Mouse (Mus musculus): Measurements from ENCODE around the gene Tedc1. TPM values are rescaled to one million over a fixed set of nuclear protein-coding genes. Genes with fewer than 3 reads are reported as not detected.

The Tedc1 gene
- 0.34 TPM for polyA plus RNA-seq (2014; fragmentation: Illumina TruSeq; extraction: RNeasy Lipid Tissue Mini Kit (QIAGEN cat#74804))

DNA sequence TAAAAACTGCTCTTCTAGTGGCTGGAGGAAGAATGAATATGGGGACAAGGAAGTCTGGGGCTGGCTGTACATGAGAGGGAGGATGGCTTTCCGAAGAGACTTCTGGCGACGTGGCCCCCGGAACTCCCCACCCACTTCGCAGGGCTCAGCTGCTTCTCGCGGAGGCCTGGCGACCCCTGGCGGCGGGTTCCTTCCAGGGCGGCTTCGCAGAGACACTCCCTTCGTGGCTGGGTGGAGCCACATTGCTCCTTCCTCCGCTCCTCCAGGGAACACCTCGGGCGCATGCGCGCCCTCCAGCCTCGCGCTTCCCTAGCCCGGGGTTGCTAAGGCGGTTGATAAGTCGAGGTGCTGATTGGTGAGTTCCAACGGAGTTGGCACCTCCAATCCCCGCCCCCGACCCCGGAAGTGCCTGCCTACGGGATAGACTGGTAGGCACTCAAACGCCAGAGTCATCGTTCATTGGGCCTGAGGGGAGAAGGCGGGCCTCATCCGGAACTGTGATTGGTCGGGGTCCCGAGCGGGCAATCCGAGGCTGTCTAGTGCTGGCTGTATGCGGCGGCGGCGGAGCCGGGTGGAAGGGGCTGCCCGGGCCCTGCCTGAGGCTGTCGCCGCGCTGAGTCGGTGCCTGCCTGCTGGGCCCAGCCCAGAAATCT lies at the start of gene Tedc1:
TSS of gene Tedc1 (plus strand) at position 535 of the 653 bp plus-strand sequence.

DNA sequence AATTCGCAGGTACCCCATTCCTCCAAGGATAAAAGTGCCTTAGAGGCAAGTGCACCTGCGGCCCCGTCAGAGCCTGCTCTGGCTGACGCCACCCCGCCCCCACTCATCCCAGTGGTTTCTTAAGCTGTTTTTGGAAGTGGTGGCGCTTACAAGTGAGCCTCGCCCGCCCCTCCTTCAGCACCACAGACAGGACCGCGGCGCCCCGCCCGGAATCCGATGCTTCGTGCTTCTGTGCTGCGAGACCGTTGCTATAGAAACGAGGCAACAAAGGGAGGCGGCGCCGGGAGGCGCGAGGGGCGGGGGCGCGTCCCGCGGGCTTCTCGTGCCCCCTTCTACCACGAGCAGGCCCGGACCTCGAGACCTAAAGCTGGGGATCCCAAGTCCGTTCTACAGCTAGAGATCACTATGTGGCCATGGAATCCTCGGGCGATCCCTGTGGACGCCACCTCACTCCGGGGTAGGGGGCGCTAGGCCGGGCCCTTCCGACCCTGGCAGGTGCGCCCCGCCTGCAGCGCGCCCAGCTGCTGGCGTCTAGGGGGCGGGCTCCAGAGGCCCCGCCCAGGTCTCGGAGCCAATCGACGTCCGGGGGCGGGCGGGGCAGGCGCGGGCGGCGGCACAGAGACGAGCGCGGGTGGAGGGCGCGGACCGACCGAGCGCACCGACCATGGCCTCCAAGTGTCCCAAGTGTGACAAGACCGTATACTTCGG lies 16.2 kb upstream of the Tedc1 start, which contains the start of gene Crip2:
TSS of gene Crip2 (plus strand) at position 329 of the 708 bp plus-strand sequence.

DNA sequence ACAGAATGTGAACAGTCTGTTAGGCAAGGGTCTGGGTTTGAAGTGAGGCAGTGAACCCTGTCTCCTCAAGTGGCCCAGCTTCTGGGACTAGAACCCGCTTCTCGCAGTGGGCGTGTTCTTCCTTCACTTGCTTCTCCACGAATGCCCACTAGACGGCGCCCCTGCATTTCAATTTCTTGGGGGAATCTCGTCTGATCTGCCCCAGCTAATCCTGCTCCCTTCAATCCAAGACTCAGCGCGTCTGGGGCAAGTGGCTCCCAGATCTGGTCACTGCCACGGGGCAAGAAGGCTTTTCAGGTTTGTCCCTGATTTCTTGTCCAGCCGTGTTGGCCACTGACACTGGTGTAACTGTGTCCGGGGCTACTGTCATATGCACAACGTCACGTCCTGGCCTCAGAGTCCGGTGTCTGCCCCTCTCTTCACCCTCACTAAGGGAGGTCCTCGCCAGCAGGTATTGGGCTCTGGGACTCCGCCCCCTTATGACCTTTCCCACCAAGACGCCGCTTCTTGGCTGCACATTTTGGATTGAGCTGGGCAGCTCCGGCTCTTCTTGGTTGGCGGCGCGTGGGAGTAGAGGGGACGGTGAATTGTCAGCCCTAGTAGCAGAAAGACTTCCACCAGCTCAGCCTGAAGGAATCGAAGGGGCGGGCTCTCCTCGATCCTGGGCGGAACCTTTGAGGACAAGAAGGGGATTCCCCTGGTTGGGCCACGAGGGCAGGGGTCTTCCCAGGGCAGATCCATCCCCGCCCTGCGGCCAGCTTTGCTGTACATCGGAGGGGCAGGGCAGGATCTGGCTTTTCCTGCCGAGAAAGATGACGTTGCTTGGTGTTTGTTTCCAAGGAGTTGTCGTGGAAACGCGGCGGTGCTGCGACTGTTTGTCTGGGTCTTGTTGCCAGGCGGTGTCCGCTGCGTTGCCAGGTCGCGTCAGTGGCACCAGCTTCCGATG lies 9.8 kb upstream of the Tedc1 start, which contains the start of gene Crip1:
TSS of gene Crip1 (plus strand) at position 205 of the 946 bp plus-strand sequence.

DNA sequence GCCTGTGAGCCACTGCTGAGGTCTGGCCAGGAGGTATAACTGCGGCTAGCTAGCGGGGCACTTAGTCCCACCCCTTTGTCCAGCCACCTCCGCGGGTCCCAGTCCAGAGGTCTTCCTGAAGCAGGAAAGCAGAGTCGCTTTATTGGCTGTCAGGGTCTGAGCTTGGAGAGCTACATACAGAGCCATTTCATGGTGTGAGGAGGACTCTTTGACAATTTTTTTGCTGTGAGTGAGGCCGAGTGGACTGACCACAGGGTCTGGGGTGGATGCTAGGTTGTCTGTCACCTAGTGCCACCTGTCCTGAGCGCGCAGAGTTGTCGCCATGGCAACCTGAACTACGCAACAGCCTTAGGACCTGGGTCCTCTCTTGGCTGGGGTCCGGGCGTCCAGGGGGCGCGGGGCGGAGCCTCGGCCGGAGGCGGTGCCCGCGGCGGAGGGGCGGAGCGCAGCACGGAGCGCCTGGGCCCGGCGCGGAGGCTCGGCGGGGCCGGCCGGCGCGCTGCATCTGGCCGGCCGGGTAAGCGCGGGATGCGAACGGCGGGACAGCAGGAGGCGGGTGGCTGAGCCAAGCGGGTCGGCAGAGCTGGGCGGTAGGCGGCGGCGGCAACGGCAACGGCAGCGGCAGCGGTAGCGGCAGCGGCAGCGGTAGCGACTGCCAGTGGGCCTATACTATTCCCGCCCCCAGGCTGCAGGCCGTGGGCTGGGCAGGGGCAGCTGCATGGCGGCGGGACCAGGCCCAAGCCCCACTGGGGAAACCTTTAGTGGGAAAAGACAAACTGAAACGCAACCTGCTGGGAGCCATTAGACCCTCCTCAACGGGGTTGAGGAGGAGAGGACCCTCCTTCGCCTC lies 29.4 kb downstream of the Tedc1 start, which contains the start of gene Tmem121:
TSS of gene Tmem121 (plus strand) at position 489 of the 850 bp plus-strand sequence.

Other genes with a start within 250 kb of the Tedc1 start
- 0.26 TPM for gene Jag2, start 226.6 kb upstream of the Tedc1 start, polyA plus RNA-seq (2014; fragmentation: Illumina TruSeq; extraction: RNeasy Lipid Tissue Mini Kit (QIAGEN cat#74804))
- gene Nudt14, start 214.3 kb upstream of the Tedc1 start, polyA plus RNA-seq (2014; fragmentation: Illumina TruSeq; extraction: RNeasy Lipid Tissue Mini Kit (QIAGEN cat#74804)), result 1.6 TPM
- 0.77 TPM for gene Btbd6, start 179.9 kb upstream of the Tedc1 start, polyA plus RNA-seq (2014; fragmentation: Illumina TruSeq; extraction: RNeasy Lipid Tissue Mini Kit (QIAGEN cat#74804))
- 12.9 TPM for gene Brf1, start 155.7 kb upstream of the Tedc1 start, polyA plus RNA-seq (2014; fragmentation: Illumina TruSeq; extraction: RNeasy Lipid Tissue Mini Kit (QIAGEN cat#74804))
- gene Pacs2, start 141.9 kb upstream of the Tedc1 start, polyA plus RNA-seq (2014; fragmentation: Illumina TruSeq; extraction: RNeasy Lipid Tissue Mini Kit (QIAGEN cat#74804)), result 6.7 TPM
- not detected for gene Tex22, start 81.9 kb upstream of the Tedc1 start, polyA plus RNA-seq (2014; fragmentation: Illumina TruSeq; extraction: RNeasy Lipid Tissue Mini Kit (QIAGEN cat#74804))
- 22.5 TPM for gene Mta1, start 58.1 kb upstream of the Tedc1 start, polyA plus RNA-seq (2014; fragmentation: Illumina TruSeq; extraction: RNeasy Lipid Tissue Mini Kit (QIAGEN cat#74804))
- gene Crip2, start 16.2 kb upstream of the Tedc1 start, polyA plus RNA-seq (2014; fragmentation: Illumina TruSeq; extraction: RNeasy Lipid Tissue Mini Kit (QIAGEN cat#74804)), result not detected
- gene Crip1, start 10.1 kb upstream of the Tedc1 start, polyA plus RNA-seq (2014; fragmentation: Illumina TruSeq; extraction: RNeasy Lipid Tissue Mini Kit (QIAGEN cat#74804)), result 1.1 TPM
- gene Tmem121, start 29.5 kb downstream of the Tedc1 start, polyA plus RNA-seq (2014; fragmentation: Illumina TruSeq; extraction: RNeasy Lipid Tissue Mini Kit (QIAGEN cat#74804)), result not detected

Data from ovary, adult 10 weeks (tissue).